Mouse (Mus musculus): Measurements from ENCODE around the gene Peak1.

DNA sequence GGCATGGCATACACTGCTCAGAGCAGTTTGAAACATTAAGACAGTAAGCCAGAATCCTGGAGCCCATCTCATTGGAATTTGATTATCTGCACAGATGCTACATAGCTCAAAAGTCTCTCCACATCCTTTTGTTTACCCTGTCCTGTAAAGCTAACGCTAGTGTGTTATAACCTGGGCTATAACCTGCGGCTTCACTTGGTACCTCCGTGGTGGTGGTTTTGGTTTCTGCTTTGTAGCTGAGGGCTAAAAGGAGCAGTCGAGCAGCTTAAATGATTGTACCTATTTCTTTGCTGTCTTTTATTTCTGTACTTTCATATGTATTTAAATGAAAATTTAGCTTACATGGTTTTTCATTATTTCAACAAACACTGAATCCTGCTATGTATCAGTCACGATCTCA, 4.1 kb upstream of the Peak1 start:
- TF ChIP-seq CTCF (IDR thresholded peaks at IDR 0.05; ENCODE audit: low read depth, low read length) (no peak), POLR2A (IDR thresholded peaks at IDR 0.05; ENCODE audit: borderline replicate concordance, low read depth, low read length) (no peak)

All from bone marrow macrophage, adult 2 months (primary cell).